Mouse (Mus musculus) gastrocnemius, postnatal 14 days (tissue): ENCODE data around the gene Reep3. TPM values are rescaled to one million over a fixed set of nuclear protein-coding genes. Genes with fewer than 3 reads are reported as not detected.

ENCODE experiments used
- total RNA-seq, 2 experiments: library from RNA; stranded (reverse); gene quantifications; 2 replicates each; pipeline ENCODE4 v1.2.3; 2021

The Reep3 gene
- total RNA-seq, 2 experiments from 2014 or later, result 16.9 to 18.6 TPM

Other genes with a start within 250 kb of the Reep3 start
- gene Jmjd1c, start 820 bp downstream of the Reep3 start, total RNA-seq, result 10 to 100 TPM; 24.9 to 26.1 TPM
- gene Nrbf2, start 188.4 kb upstream of the Reep3 start, total RNA-seq, result 10 to 100 TPM in 1 of 2 experiments, 1 to 10 TPM in 1; 8.7 to 12.4 TPM